Mouse (Mus musculus) layer of hippocampus, adult 8-10 months (tissue): ENCODE results near the gene Pip5k1b. TPM values are rescaled to one million over a fixed set of nuclear protein-coding genes. Genes with fewer than 3 reads are reported as not detected.
"Not testable (repeated sequence)": the region's sequence is repeated elsewhere in the genome, so short reads cannot be mapped to it uniquely, and the experiment has no call there.

Experiments
- DNase-seq, 2 experiments: peaks; one replicate each; pipeline ENCODE4 v3.0.0; 2022; ENCODE audit warnings: low spot score in 2 of 2
- total RNA-seq, 4 experiments: library from RNA; stranded (reverse); gene quantifications; 2 replicates each; pipeline ENCODE4 v1.2.4; 2022

Gene Pip5k1b
- 10 to 100 TPM; 51.7 to 64.3 (median 57.6) TPM for total RNA-seq

DNA sequence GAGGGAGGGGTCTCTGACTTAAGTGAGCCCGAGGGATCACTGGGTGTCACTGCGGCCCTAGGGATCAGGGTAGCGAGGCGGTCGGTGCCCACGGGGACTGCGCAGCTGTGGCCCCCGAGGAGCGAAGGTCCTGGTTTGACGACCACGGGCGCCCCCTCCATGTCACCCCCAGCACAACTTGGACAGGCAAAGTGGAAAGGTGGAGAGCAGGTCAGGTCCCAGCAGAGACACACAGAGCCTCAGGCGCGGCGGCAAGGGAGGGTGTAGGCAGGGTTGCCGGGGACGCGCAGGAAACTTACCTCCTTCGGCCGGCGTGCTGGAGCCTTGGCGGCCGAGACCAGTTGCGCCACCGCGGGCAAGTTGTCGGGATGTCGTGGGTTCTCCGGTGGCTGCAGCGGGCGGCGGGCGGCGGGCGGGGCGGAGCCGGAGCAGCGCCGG is at the start of gene Pip5k1b:
TSS of gene Pip5k1b (minus strand) at position 407 of the 438 bp plus-strand sequence.
- DNase-seq: peak; percentile 17 to 24

DNA sequence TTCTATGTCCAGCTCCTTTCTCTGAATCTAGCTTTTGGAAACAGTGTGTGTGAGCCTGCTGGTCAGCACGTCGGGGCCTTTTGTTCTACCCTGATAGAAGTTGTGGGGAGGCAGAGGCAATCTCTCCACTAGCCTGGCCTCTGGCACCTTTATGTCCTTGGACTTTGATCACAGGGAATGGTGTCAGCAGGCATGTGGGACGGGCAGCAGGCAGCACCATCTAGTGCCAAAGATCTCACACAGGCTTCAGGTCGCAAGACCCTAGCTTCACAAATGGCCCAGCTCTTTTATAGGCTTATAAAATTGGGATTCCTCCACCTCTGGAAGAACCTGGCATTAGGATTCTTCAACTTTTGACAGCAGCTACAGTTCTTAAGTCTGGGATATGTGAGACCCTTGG is 48.4 kb upstream of the Pip5k1b start:
- DNase-seq: no peak

- DNase-seq: no peak
Measured at GRCm38 (mm10) chr19:24603431-24603830, 47.8 kb upstream of the Pip5k1b start.

GRCm38 (mm10) chr19:24586726-24587125 is 31.1 kb upstream of the Pip5k1b start:
- no peak for DNase-seq

GRCm38 (mm10) chr19:24585171-24585570 is 29.5 kb upstream of the Pip5k1b start:
- DNase-seq: no peak

DNA sequence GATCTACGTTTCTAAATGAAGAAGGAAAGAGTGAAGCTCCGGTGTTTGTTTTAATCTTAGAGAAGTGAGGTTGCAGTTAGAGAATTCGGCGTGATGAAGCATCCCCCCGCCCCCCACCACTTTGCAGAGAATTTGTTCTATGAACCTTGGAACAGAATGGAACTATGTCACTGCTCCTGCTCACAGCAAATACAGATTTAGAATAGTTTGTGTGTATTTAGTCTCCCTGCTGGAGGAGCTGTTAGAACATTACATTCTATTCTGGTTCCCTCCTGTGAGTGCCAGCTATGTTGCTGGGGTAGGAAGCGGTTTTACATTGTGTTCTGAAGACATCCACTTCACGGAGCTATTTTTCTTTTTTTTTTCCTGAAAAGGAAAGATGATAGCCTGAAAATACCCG is 28.3 kb upstream of the Pip5k1b start:
- peak; percentile 8 to 15 for DNase-seq

GRCm38 (mm10) chr19:24576125-24576524 is 20.5 kb upstream of the Pip5k1b start:
- DNase-seq: no peak

GRCm38 (mm10) chr19:24571756-24572181 is 16.1 kb upstream of the Pip5k1b start:
- DNase-seq: no peak

DNA sequence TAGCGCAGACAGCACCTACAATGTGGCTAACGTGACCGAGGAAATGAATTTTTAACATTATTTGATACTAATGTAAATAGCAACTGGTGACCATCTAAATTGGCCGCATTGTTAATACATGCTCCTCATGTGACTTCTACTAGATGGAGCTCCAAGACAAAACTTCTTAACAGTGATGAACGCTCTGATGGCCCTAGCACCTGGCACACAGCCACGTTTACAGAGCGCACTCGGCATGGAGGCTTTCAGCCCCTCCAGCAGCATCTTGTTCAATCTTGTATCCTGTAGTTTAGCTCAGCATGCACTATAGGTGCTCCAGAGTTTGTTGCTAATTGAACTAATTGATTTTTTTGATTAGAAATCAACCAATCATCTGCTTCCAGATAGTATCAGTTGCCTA is 15.3 kb upstream of the Pip5k1b start:
- DNase-seq: no peak

- no peak for DNase-seq
Measured at GRCm38 (mm10) chr19:24557456-24557855, 1.8 kb upstream of the Pip5k1b start.

DNA sequence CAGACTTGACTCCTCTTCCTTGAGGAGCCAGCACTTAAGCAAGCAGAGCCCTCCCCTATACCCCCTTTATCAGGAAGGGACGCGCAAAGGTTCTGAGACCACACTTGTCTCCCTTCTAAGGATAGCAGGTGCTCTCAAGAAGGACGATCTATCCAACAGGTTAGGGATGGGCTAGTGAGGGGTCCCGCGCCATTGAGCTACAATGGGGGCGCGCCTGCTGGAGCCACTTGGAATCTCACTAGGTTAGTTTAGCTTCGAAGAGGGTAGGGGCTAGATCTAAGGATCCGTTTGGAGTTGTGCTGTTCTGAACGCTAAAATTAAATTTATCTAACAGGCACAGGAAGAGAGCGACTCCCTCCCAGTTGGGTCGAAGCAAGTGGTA is 904 bp upstream of the Pip5k1b start:
- no peak for DNase-seq

- DNase-seq: peak; percentile 37 to 45
Measured at GRCm38 (mm10) chr19:24555904-24556584, 372 bp upstream of the Pip5k1b start.

DNA sequence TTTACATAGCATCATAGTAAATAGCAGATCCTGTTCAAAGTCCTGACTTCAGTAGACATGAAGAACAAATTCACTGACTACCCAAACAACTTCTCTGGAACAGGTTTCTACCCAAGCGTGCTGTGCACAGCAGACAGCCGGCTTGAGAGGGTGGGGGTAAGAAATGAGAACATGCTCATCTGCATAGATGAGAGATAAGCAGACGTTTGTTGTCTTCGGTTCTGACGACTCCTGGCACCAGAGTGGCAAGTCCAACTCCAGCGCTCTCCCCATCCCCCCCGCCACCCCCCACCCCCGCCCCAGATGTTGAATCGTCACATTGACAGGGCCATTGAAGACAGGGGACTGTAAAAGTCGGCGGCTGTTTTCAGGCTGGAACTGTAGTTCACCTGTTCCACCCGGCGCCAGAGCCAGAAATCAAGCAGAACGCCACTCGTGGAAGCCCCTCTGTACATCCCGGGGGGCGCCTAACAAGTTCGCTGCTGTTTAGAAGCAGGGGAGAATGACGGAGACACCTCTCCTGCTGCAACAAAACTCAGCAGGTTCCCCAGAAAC is 684 bp downstream of the Pip5k1b start:
- no peak for DNase-seq

DNA sequence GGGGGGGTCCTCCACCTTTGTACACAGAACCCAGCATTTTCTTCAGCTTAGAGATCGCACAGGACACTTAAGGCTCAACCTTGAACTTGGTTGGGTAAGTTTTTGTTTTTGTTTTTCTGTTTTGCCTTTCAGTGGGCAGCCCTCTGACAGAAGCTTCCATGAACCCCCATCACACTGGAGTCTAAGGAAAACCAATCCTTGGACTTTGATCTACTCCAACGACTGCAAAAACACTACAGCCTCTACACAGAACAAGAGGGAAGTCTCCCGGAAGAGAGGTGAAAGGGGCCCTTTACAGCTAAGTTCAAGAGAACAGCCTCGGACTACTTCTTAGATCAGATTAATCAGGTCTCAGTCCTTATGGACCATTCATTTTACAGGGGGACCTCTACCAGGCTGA is 1.2 kb downstream of the Pip5k1b start:
- no peak for DNase-seq

GRCm38 (mm10) chr19:24553291-24554075 is 2.2 kb downstream of the Pip5k1b start:
- DNase-seq: no peak

DNA sequence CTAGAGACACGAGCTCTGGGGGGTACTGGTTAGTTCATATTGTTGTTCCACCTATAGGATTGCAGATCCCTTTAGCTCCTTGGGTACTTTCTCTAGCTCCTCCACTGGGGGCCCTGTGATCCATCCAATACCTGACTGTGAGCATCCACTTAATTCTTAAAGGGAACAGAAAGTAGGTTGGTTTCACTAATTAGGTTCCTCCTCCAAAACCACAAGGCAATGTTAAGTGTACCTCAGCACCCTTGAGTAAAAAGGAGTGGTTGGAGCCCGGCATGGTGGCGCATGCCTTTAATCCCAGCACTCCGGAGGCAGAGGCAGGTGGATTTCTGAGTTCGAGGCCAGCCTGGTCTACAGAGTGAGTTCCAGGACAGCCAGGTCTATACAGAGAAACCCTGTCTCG is 3.0 kb downstream of the Pip5k1b start:
- DNase-seq: not testable (repeated sequence)

GRCm38 (mm10) chr19:24551196-24551954 is 4.3 kb downstream of the Pip5k1b start:
- DNase-seq: no peak

- DNase-seq: no peak
Measured at GRCm38 (mm10) chr19:24550778-24551177, 4.9 kb downstream of the Pip5k1b start.

GRCm38 (mm10) chr19:24550016-24550415 is 5.7 kb downstream of the Pip5k1b start:
- no peak for DNase-seq

- no peak for DNase-seq
Measured at GRCm38 (mm10) chr19:24548337-24548736, 7.3 kb downstream of the Pip5k1b start.

- no peak for DNase-seq
Measured at GRCm38 (mm10) chr19:24546153-24546552, 9.5 kb downstream of the Pip5k1b start.
